Mouse (Mus musculus) kidney, postnatal 0 days (tissue): Measurements from ENCODE around the gene Icosl. TPM values are rescaled to one million over a fixed set of nuclear protein-coding genes. Genes with fewer than 3 reads are reported as not detected.
A peak's percentile ranks its signal among the peaks of the same experiment; 100 is the strongest.
"Not testable (repeated sequence)": the region's sequence is repeated elsewhere in the genome, so short reads cannot be mapped to it uniquely, and the experiment has no call there.

ENCODE experiments used
- ATAC-seq: fragments of 200-750 bp; cut with Nextera tagmentation; replicated peaks from 2 replicates; pipeline ENCODE4 v1.8.0; 2017; ENCODE audit warnings: low read depth, moderate number of reproducible peaks, moderate TSS enrichment, moderate library complexity; ENCODE audit not compliant: low FRiP score
- DNase-seq: peaks from one replicate; pipeline ENCODE4 v3.0.0-alpha.2; 2016; ENCODE audit warnings: low spot score
- H3K27ac ChIP-seq: fragments of 300-500 bp; sonication (generic); 2 replicates; pipeline ENCODE4 v1.5.1; 2014; ENCODE audit warnings: mild to moderate bottlenecking
- H3K27me3 ChIP-seq: fragments of 300-500 bp; sonication (generic); 2 replicates; pipeline ENCODE4 v1.6.1; 2014; ENCODE audit warnings: low read length, mixed read lengths; ENCODE audit not compliant: insufficient read depth
- H3K36me3 ChIP-seq: fragments of 300-500 bp; sonication (generic); 2 replicates; pipeline ENCODE4 v1.6.1; 2014; ENCODE audit warnings: low read length, mixed read lengths; ENCODE audit not compliant: insufficient read depth
- H3K4me1 ChIP-seq: fragments of 300-500 bp; sonication (generic); replicated peaks from 2 replicates; pipeline ENCODE4 v1.6.1; 2014; ENCODE audit warnings: antibody characterized with exemption, low read length, mixed read lengths; ENCODE audit not compliant: insufficient read depth
- H3K4me2 ChIP-seq: fragments of 300-500 bp; sonication (generic); 2 replicates; pipeline ENCODE4 v1.6.1; 2014; ENCODE audit warnings: mild to moderate bottlenecking, low read length, moderate library complexity, mixed read lengths
- H3K4me3 ChIP-seq: fragments of 300-500 bp; sonication (generic); replicated peaks from 2 replicates; pipeline ENCODE4 v1.5.1; 2014; ENCODE audit warnings: low read depth, low read length
- H3K9ac ChIP-seq: fragments of 300-500 bp; sonication (generic); 2 replicates; pipeline ENCODE4 v1.6.1; 2014; ENCODE audit warnings: low read depth, low read length
- H3K9me3 ChIP-seq: fragments of 300-500 bp; sonication (generic); replicated peaks from 2 replicates; pipeline ENCODE4 v1.6.1; 2016; ENCODE audit warnings: low read length, inconsistent platforms, mixed read lengths
- CTCF ChIP-seq: IDR thresholded peaks from 2 replicates; pipeline ENCODE4 v1.5.1; 2016; ENCODE audit warnings: antibody characterized with exemption, low read depth, mild to moderate bottlenecking, moderate library complexity
- WGBS: fragments of 180-500 bp; shearing (Covaris S2); extraction: QIAGEN DNeasy Blood & Tissue Kit; methylation state at CpG from one replicate; pipeline ENCODE4 v1.1.7; 2014; 5-methylcytosine and 5-hydroxymethylcytosine counted together
- polyA plus RNA-seq: library from polyadenylated mRNA; unstranded; fragments of >200 nt; fragmentation: Nextera tagmentation; extraction: Ambion mirVana; gene quantifications from 2 replicates; pipeline ENCODE4 v1.2.1, GENCODE M21; 2015

Gene Icosl
- polyA plus RNA-seq, 1 experiment from 2014 or later: 6.5 TPM

- peak overlapping the region; percentile 52 for H3K4me2 ChIP-seq
- peaks cover 28% of the 10 kb centered on the region; the same call in 1 of the 2 replicates for H3K4me1 ChIP-seq
- H3K9me3 ChIP-seq: no peaks in the 10 kb centered on the region
- H3K9ac ChIP-seq: 0 out of 2 replicates have a peak overlapping the region, but pooled peaks have one; percentile 35
- ATAC-seq (peak; percentile 41), DNase-seq (peak; percentile 81)
- H3K36me3 ChIP-seq: no peaks in the 10 kb centered on the region
- no peak for TF ChIP-seq CTCF
- H3K27ac ChIP-seq: peak overlapping the region; percentile 37
- 16% methylated on average over 15 of the region's 16 CpGs for WGBS
- H3K27me3 ChIP-seq: no peaks in the 10 kb centered on the region
- peak overlapping the region; percentile 16; the same call in 1 of the 2 replicates for H3K4me3 ChIP-seq
Measured at GRCm38 (mm10) chr10:78100989-78101780, 32.1 kb downstream of the Icosl start.

GRCm38 (mm10) chr10:78104555-78105490, 35.7 kb downstream of the Icosl start:
- no peaks in the 10 kb centered on the region for H3K27me3 ChIP-seq
- no peaks in the 10 kb centered on the region for H3K9me3 ChIP-seq
- peak; percentile 88 for DNase-seq
- H3K36me3 ChIP-seq: no peaks in the 10 kb centered on the region
- no peak overlapping the region for H3K4me3 ChIP-seq
- H3K27ac ChIP-seq: peak overlapping the region; percentile 81
- H3K9ac ChIP-seq: no peak overlapping the region
- TF ChIP-seq CTCF: no peak; the same call in 1 of the 2 replicates
- ATAC-seq: peak; percentile 59
- 50% methylated on average over 11 of the region's 11 CpGs for WGBS
- peaks cover 28% of the 10 kb centered on the region; the same call in 1 of the 2 replicates for H3K4me1 ChIP-seq
- H3K4me2 ChIP-seq: no peak overlapping the region

DNA sequence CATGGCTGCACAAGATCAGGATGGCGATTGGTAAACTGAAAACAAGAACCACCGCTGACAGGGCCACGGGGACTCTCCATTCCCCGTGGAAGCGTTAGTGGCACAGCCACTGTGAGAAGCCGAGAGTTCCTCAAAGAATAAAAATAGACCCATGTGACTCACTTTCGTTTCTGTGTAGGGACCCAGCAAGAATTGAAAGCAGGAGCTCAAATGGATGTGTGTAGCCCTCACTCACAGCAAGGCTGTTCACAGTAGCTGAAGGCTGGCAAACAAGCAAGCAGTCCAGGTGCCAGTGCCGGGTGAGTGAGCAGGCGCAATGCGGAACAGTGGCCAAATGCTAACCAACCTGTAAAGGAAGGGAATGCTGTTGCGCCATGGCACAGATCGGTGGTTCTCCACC, 36.4 kb downstream of the Icosl start:
- H3K9ac ChIP-seq: no peak overlapping the region
- H3K9me3 ChIP-seq: no peaks in the 10 kb centered on the region
- H3K27ac ChIP-seq: peak overlapping the region; percentile 81
- no peaks in the 10 kb centered on the region for H3K27me3 ChIP-seq
- ATAC-seq (peak; percentile 47; the same call in 1 of the 2 replicates), DNase-seq (no peak)
- WGBS: 48% methylated on average over 12 of the region's 12 CpGs
- H3K4me2 ChIP-seq: 0 out of 2 replicates have a peak overlapping the region, but pooled peaks have one; percentile 2
- peaks cover 28% of the 10 kb centered on the region; the same call in 1 of the 2 replicates for H3K4me1 ChIP-seq
- no peak for TF ChIP-seq CTCF
- H3K36me3 ChIP-seq: no peaks in the 10 kb centered on the region
- no peak overlapping the region for H3K4me3 ChIP-seq

GRCm38 (mm10) chr10:78114521-78115092, 45.5 kb downstream of the Icosl start:
- Histone ChIP-seq H3K4me3 (no peak overlapping the region), H3K36me3 (no peaks in the 10 kb centered on the region), H3K27me3 (no peaks in the 10 kb centered on the region), H3K9ac (no peak overlapping the region), H3K9me3 (no peaks in the 10 kb centered on the region), H3K27ac (no peak overlapping the region), H3K4me1 (no peaks in the 10 kb centered on the region), H3K4me2 (no peak overlapping the region)
- WGBS: 85% methylated on average over 4 of the region's 4 CpGs
- ATAC-seq: no peak
- no peak for TF ChIP-seq CTCF
- DNase-seq: no peak

GRCm38 (mm10) chr10:78115153-78115552, 46.1 kb downstream of the Icosl start:
- no peak for DNase-seq
- Histone ChIP-seq H3K36me3 (no peaks in the 10 kb centered on the region), H3K4me3 (no peak overlapping the region), H3K4me2 (no peak overlapping the region), H3K9me3 (no peaks in the 10 kb centered on the region), H3K9ac (no peak overlapping the region), H3K27me3 (no peaks in the 10 kb centered on the region), H3K4me1 (no peaks in the 10 kb centered on the region), H3K27ac (no peak overlapping the region)
- ATAC-seq: no peak
- WGBS: 67% methylated on average over 2 of the region's 2 CpGs
- no peak for TF ChIP-seq CTCF

- H3K4me2 ChIP-seq: no peak overlapping the region
- H3K4me1 ChIP-seq: no peaks in the 10 kb centered on the region
- no peaks in the 10 kb centered on the region for H3K36me3 ChIP-seq
- H3K27me3 ChIP-seq: no peaks in the 10 kb centered on the region
- H3K9me3 ChIP-seq: no peaks in the 10 kb centered on the region
- WGBS: 94% methylated on average over 4 of the region's 4 CpGs
- H3K9ac ChIP-seq: no peak overlapping the region
- H3K27ac ChIP-seq: no peak overlapping the region
- DNase-seq (no peak), ATAC-seq (no peak)
- no peak overlapping the region for H3K4me3 ChIP-seq
- no peak for TF ChIP-seq CTCF
Measured at GRCm38 (mm10) chr10:78119422-78119821, 50.3 kb downstream of the Icosl start.

- H3K36me3 ChIP-seq, H3K4me3 ChIP-seq, H3K4me1 ChIP-seq, H3K9me3 ChIP-seq, H3K27me3 ChIP-seq, H3K9ac ChIP-seq, H3K4me2 ChIP-seq, ATAC-seq, H3K27ac ChIP-seq: not testable (repeated sequence)
- peak; percentile 46 for DNase-seq
- WGBS: 17% methylated on average over 6 of the region's 6 CpGs
Measured at GRCm38 (mm10) chr10:78124137-78124536, 55.0 kb downstream of the Icosl start.

GRCm38 (mm10) chr10:78125061-78125460, 56.0 kb downstream of the Icosl start:
- ATAC-seq, H3K4me3 ChIP-seq, H3K36me3 ChIP-seq, H3K4me1 ChIP-seq, H3K9me3 ChIP-seq, H3K27me3 ChIP-seq, H3K9ac ChIP-seq, DNase-seq, H3K4me2 ChIP-seq, H3K27ac ChIP-seq: not testable (repeated sequence)
- 40% methylated on average over 8 of the region's 8 CpGs for WGBS
